Mouse (Mus musculus) forebrain, embryonic 14.5 days (tissue): ENCODE data around the gene Zfpl1. TPM values are rescaled to one million over a fixed set of nuclear protein-coding genes. Genes with fewer than 3 reads are reported as not detected.

Experiments
- ATAC-seq: fragments of 200-750 bp; cut with Nextera tagmentation; 2 replicates; pipeline ENCODE4 v1.8.0; 2017; ENCODE audit warnings: mild to moderate bottlenecking, moderate library complexity
- DNase-seq: peaks from one replicate; pipeline ENCODE4 v3.0.0-alpha.2; 2015; ENCODE audit warnings: low spot score
- H3K27ac ChIP-seq: fragments of 300-500 bp; sonication (generic); 2 replicates; pipeline ENCODE4 v1.5.1; 2014; ENCODE audit warnings: low read depth, mild to moderate bottlenecking, control low read depth, low read length, moderate library complexity
- H3K27me3 ChIP-seq: fragments of 300-500 bp; sonication (generic); replicated peaks from 2 replicates; pipeline ENCODE4 v1.6.1; 2014; ENCODE audit warnings: low read length, control low read depth, mixed read lengths; ENCODE audit not compliant: control insufficient read depth, insufficient read depth
- H3K36me3 ChIP-seq: fragments of 300-500 bp; sonication (generic); 2 replicates; pipeline ENCODE4 v1.6.1; 2014; ENCODE audit warnings: low read length, control low read depth; ENCODE audit not compliant: control insufficient read depth, insufficient read depth
- H3K4me1 ChIP-seq: fragments of 300-500 bp; sonication (generic); 2 replicates; pipeline ENCODE4 v1.6.1; 2014; ENCODE audit warnings: antibody characterized with exemption, low read length, control low read depth; ENCODE audit not compliant: control insufficient read depth, insufficient read depth
- H3K4me2 ChIP-seq: fragments of 300-500 bp; sonication (generic); 2 replicates; pipeline ENCODE4 v1.6.1; 2014; ENCODE audit warnings: mild to moderate bottlenecking, control low read depth, low read length
- H3K4me3 ChIP-seq: fragments of 300-500 bp; sonication (generic); 2 replicates; pipeline ENCODE4 v1.5.1; 2014; ENCODE audit warnings: low read depth, low read length, control low read depth
- H3K9ac ChIP-seq: fragments of 300-500 bp; sonication (generic); 2 replicates; pipeline ENCODE4 v1.6.1; 2014; ENCODE audit warnings: mild to moderate bottlenecking, low read length, control low read depth, moderate library complexity
- H3K9me3 ChIP-seq: fragments of 300-500 bp; sonication (generic); replicated peaks from 2 replicates; pipeline ENCODE4 v1.6.1; 2016; ENCODE audit warnings: low read length, control low read depth, mixed read lengths; ENCODE audit not compliant: control insufficient read depth
- WGBS: fragments of 180-500 bp; shearing (Covaris S2); extraction: QIAGEN DNeasy Blood & Tissue Kit; methylation state at CpG from one replicate; pipeline ENCODE4 v1.1.7; 2014; 5-methylcytosine and 5-hydroxymethylcytosine counted together
- polyA plus RNA-seq: library from polyadenylated mRNA; unstranded; fragments of >200 nt; fragmentation: Nextera tagmentation; extraction: Ambion mirVana; gene quantifications from 2 replicates; pipeline ENCODE4 v1.2.1, GENCODE M21; 2014

The Zfpl1 gene
- polyA plus RNA-seq, 1 experiment from 2014 or later: 87.2 TPM

DNA sequence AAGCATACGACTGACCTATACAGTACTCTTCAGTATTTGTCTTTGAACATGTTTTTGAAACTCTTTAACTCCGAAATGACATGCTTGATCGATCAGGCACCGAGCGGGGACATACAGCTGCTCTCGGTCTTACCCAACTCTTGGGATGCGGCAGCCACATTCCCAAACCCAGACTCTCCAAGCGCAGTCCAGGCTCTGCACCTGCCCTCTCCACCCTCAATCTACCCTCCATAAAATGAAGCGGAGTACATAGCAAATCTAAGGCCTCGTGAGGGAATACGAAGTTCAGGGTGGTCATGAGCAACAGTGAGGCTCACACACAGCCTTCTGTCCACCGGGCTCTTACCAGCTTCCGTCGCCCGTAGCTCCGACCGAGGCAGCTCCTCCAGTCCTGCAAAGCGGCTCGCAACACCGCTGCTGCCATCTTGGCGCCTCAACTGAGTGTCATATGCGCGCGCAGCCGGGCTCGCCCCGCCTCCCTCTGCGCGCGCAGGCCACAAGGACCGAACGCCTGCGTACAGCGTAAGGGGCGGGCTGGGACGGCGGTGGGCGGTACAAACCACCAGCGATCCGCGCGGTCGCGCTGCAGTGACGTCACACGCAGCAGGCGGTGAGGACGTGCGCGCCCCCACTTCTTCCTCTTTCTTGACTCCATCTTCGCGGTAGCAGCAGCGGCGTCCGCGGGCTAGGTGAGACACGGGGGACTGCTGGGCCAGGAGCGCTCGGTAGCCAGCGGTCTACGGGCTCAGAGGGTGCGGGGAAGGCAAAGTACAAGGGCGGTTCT lies 27.3 kb downstream of the Zfpl1 start, which contains the start of the genes Mrpl49 and Fau:
Gene Mrpl49, minus strand, starts transcription at position 473 of the 784 bp plus-strand sequence.
Gene Fau, plus strand, starts transcription at position 532 of the 784 bp plus-strand sequence.
- DNase-seq (peak; percentile 99), ATAC-seq (peak; percentile 88)
- WGBS: under 1% methylated on average over 55 of the region's 63 CpGs
- Histone ChIP-seq H3K36me3 (peaks cover 48% of the 10 kb centered on the region), H3K9me3 (no peaks in the 10 kb centered on the region), H3K4me3 (peak within 1 kb of the TSS; percentile 59), H3K27me3 (no peaks in the 10 kb centered on the region), H3K4me2 (peak within 1 kb of the TSS; percentile 81), H3K27ac (peak within 1 kb of the TSS; percentile 78), H3K9ac (peak within 1 kb of the TSS; percentile 87), H3K4me1 (peaks cover 22% of the 10 kb centered on the region)

DNA sequence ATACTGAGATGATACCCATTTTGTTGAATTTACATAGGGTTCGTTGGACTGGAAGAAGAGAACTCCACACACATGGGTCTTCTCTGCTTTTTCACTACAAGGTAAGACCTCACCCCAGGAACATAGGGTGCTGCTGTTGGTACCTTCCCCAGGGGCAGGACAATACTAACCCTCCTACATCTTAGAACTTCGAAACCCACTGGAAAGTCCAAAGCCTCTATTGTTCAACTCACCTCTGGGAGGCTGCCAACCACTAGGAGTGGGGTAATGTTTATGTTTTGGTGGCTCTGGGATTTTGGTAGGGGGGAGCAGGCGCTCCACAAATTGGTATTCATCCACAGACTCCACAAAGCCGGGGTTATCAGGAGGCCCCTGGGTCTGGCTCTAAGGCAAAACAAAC lies 28.1 kb downstream of the Zfpl1 start:
- peak overlapping the region; percentile 70 for H3K9ac ChIP-seq
- no peaks in the 10 kb centered on the region for H3K27me3 ChIP-seq
- WGBS: 40% methylated on average over 4 of the region's 4 CpGs
- DNase-seq: no peak
- H3K27ac ChIP-seq: no peak overlapping the region
- H3K4me3 ChIP-seq: peak overlapping the region; percentile 59
- H3K9me3 ChIP-seq: no peaks in the 10 kb centered on the region
- H3K4me1 ChIP-seq: peaks cover 14% of the 10 kb centered on the region
- ATAC-seq: no peak
- peaks cover 56% of the 10 kb centered on the region for H3K36me3 ChIP-seq
- peak overlapping the region; percentile 81 for H3K4me2 ChIP-seq

DNA sequence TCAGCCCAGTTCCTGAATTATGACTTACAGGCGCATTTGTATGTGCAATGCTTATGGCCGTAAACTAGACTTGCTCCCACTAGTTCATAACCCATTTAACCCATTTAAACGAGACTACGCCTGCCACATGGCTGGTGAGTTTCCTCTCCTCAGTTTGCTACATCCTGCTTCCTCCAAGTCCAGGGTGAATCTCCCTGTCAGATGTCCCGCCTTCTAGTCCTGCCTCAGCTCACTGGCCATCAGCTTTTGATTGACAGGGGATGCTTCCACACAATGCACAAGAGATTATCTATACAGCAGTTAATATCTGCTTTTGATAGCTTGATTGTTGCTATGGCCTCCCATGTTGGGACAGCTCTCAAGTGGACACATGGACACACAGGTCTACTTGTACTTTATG lies 30.5 kb downstream of the Zfpl1 start:
- Histone ChIP-seq H3K4me3 (no peak overlapping the region), H3K4me1 (peaks cover 14% of the 10 kb centered on the region), H3K27ac (no peak overlapping the region), H3K27me3 (no peaks in the 10 kb centered on the region), H3K36me3 (peaks cover 70% of the 10 kb centered on the region), H3K9ac (no peak overlapping the region), H3K9me3 (no peaks in the 10 kb centered on the region), H3K4me2 (no peak overlapping the region)
- WGBS: 87% methylated on average over 5 of the region's 5 CpGs
- ATAC-seq (no peak), DNase-seq (no peak)

DNA sequence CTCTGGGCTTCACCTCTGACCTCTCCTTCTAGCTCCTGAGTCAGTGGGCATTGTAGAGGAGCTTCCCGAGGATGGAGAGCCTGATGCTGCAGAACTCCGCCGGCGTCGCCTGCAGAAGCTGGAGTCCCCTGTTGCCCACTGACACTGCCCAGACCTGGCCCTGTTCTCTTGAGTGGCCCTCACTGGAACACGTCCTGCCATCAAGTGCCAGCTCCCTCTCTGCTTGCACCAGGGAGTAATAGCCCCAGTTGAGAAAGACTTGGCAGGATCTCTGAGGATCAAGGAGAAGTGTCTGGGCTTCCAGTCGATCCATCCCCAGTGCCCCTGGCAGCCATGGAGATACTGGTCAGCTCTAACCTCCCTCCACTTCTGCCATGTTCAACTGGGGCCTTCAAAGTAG lies 32.2 kb downstream of the Zfpl1 start:
- H3K9ac ChIP-seq: no peak overlapping the region
- H3K4me3 ChIP-seq: no peak overlapping the region
- DNase-seq: no peak
- H3K36me3 ChIP-seq: peaks cover 78% of the 10 kb centered on the region
- 86% methylated on average over 7 of the region's 7 CpGs for WGBS
- no peak overlapping the region for H3K27ac ChIP-seq
- ATAC-seq: no peak
- peaks cover 16% of the 10 kb centered on the region for H3K4me1 ChIP-seq
- no peaks in the 10 kb centered on the region for H3K9me3 ChIP-seq
- no peak overlapping the region for H3K4me2 ChIP-seq
- no peaks in the 10 kb centered on the region for H3K27me3 ChIP-seq

DNA sequence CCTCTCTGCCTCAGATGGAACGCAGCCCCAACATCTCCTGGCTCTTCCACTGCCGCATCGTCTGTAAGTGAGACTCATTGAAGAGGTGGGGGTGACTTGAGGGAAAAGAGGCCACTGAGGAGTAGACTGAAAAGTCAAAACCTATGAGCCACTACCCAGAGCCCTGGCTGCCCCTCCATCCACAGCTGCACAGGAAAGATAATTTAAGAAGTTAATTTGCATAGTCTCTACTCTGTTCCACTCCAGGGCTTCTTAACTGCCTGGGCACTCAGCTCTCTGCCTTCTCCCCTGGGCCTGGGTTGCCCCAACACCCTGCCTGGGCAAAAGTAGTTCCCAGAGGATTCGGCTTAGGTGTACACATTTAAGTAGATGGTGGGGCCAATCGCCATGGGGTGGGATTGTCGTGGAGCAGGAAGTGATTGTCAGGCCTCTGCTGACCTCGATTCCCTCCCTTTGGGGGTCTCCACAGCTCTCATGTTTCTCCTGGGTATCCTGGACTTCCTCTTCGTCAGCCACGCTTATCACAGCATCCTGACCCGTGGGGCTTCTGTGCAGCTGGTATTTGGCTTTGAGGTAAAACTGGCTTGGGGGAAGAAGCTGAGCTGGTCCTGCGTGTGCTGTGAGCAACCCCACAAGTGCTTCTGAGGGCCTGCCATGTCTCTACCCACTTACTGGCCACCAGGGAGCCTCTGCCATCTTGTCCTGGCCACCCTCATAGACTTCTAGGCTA lies 35.9 kb downstream of the Zfpl1 start:
- Histone ChIP-seq H3K4me3 (no peak overlapping the region), H3K27me3 (no peaks in the 10 kb centered on the region), H3K9ac (no peak overlapping the region), H3K4me2 (no peak overlapping the region), H3K27ac (no peak overlapping the region), H3K36me3 (peaks cover 58% of the 10 kb centered on the region), H3K4me1 (peaks cover 15% of the 10 kb centered on the region), H3K9me3 (no peaks in the 10 kb centered on the region)
- DNase-seq: no peak
- WGBS: 95% methylated on average over 11 of the region's 11 CpGs
- ATAC-seq: no peak

DNA sequence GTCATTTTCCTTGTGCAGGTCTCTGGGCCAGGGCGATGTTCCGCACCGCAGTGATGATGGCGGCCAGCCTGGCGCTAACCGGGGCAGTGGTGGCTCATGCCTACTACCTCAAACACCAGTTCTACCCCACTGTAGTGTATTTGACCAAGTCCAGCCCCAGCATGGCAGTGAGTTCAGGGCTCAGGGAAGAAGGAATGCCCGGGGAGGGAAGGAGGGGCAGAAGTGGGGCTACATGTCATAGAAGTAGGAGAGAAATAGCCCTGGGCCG lies 36.9 kb downstream of the Zfpl1 start:
- Histone ChIP-seq H3K36me3 (peaks cover 48% of the 10 kb centered on the region), H3K27me3 (no peaks in the 10 kb centered on the region), H3K9me3 (no peaks in the 10 kb centered on the region), H3K4me2 (peak overlapping the region; percentile 90), H3K9ac (peak overlapping the region; percentile 84), H3K4me1 (peaks cover 15% of the 10 kb centered on the region), H3K27ac (no peak overlapping the region), H3K4me3 (peak overlapping the region; percentile 96)
- ATAC-seq (no peak), DNase-seq (no peak)
- WGBS: 91% methylated on average over 8 of the region's 8 CpGs

DNA sequence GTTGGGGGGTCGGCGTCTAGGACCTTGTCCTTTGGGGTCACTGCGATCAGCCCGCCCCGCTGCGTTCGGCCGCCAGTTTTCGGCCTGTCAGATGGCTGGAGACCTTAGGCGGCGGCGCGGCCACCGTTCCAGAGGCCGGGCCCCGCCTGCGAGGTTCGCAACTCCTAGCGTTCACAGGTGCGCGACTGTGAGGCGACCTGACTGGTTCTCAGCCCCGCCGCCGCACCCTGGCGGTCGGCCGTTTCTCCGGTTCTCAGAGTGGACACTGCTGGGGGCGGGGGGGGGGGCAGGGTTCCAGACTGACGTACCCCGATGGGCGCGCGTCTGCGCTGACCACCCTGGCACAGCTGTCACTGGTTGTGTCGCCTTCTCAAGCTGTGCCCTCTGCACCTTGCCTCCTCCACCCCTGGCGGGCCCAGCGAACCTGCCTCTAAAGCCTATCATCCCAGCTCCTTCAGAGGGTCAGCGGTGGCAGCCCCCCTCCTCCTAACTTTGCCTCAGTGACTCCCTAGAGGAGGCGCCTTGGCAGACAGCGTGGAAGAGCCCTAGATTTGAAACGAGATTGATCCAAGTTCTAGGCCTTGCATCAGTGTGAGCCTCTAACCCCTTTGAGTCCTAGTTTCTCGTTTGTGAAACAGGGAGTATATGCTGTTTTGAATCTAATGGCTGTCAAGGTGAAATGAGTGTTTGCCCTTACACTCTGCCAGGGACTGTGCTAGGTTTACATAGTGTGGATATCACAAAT lies 37.4 kb downstream of the Zfpl1 start:
- DNase-seq: no peak
- Histone ChIP-seq H3K27ac (peak overlapping the region; percentile 99), H3K4me2 (peak overlapping the region; percentile 90), H3K4me1 (peaks cover 15% of the 10 kb centered on the region), H3K36me3 (peaks cover 43% of the 10 kb centered on the region), H3K9ac (peak overlapping the region; percentile 84), H3K9me3 (no peaks in the 10 kb centered on the region), H3K4me3 (peak overlapping the region; percentile 96), H3K27me3 (no peaks in the 10 kb centered on the region)
- ATAC-seq: peak; percentile 16
- 2% methylated on average over 42 of the region's 44 CpGs for WGBS

DNA sequence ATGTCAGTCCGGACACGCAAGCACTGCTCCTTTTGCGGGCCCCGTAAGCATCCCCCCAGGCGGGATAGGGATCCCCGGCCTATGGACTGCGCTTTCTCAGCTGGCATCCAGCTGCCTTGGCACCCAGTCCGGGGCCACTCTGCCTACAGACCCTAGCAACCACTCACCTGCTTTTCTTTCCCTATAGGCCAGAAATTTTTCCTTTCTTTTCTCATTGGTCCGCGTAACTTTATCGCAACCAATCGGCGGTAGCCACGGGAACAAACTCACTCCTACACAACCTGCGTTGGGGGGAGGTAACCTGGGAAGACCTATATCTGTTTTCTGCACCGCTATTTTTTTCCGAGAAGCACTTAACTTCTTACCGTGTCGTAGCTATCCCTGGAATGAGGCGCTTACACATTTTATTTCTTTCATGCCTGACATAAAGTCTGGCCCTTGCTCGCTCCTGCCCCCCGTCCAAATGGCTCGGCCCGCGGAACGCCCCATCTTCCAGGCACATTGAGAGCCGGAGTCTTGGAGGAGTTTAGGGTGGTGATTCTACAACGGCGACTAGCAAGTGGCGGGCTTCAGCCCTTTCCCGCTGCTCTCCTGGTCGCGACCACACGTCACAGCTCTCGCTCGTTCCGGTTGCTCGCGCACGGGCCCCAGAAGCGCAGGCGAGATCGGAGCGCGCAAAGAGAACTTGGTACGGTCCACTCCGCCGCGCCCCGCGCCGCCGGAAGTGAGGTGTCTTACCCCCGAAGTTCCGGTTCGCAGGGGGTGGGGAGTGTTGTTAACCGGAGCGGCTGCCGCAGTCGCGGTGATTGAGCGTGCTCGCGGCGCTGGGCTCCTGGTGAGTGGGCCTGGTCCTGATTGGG lies 38.2 kb downstream of the Zfpl1 start, which contains the start of gene Syvn1:
Gene Syvn1, plus strand, starts transcription at position 283 of the 860 bp plus-strand sequence.
- peak; percentile 98 for DNase-seq

More for the DNA sequence above, 38.2 kb downstream of the Zfpl1 start, which contains the start of gene Syvn1:
- H3K4me3 ChIP-seq: peak within 1 kb of the TSS; percentile 96
- ATAC-seq: peak; percentile 94
- peak within 1 kb of the TSS; percentile 99 for H3K27ac ChIP-seq
- H3K9ac ChIP-seq: peak within 1 kb of the TSS; percentile 84
- H3K27me3 ChIP-seq: no peaks in the 10 kb centered on the region
- peaks cover 35% of the 10 kb centered on the region for H3K36me3 ChIP-seq
- under 1% methylated on average over 65 of the region's 65 CpGs for WGBS
- H3K4me1 ChIP-seq: peaks cover 15% of the 10 kb centered on the region
- H3K9me3 ChIP-seq: no peaks in the 10 kb centered on the region
- H3K4me2 ChIP-seq: peak within 1 kb of the TSS; percentile 90
